Mouse (Mus musculus) embryonic facial prominence, embryonic 15.5 days (tissue): ENCODE measurements around the gene Sdc1. TPM values are rescaled to one million over a fixed set of nuclear protein-coding genes. Genes with fewer than 3 reads are reported as not detected.

Source experiments
- ATAC-seq: fragments of 200-750 bp; cut with Nextera tagmentation; 2 replicates; pipeline ENCODE4 v1.8.0; 2017; ENCODE audit warnings: low read depth, moderate TSS enrichment; ENCODE audit not compliant: insufficient number of reproducible peaks, low FRiP score, low TSS enrichment
- H3K27ac ChIP-seq: fragments of 300-500 bp; sonication (generic); replicated peaks from 2 replicates; pipeline ENCODE4 v1.5.1; 2015; ENCODE audit warnings: mild to moderate bottlenecking, inconsistent platforms
- H3K27me3 ChIP-seq: fragments of 300-500 bp; sonication (generic); 2 replicates; pipeline ENCODE4 v1.6.1; 2015; ENCODE audit warnings: inconsistent platforms
- H3K36me3 ChIP-seq: fragments of 300-500 bp; sonication (generic); 2 replicates; pipeline ENCODE4 v1.6.1; 2015; ENCODE audit warnings: mild to moderate bottlenecking, inconsistent platforms
- H3K4me1 ChIP-seq: fragments of 300-500 bp; sonication (generic); 2 replicates; pipeline ENCODE4 v1.6.1; 2015; ENCODE audit warnings: inconsistent platforms
- H3K4me2 ChIP-seq: fragments of 300-500 bp; sonication (generic); replicated peaks from 2 replicates; pipeline ENCODE4 v1.6.1; 2015; ENCODE audit warnings: mild to moderate bottlenecking, inconsistent platforms
- H3K4me3 ChIP-seq: fragments of 300-500 bp; sonication (generic); replicated peaks from 2 replicates; pipeline ENCODE4 v1.5.1; 2015; ENCODE audit warnings: mild to moderate bottlenecking, inconsistent platforms
- H3K9ac ChIP-seq: fragments of 300-500 bp; sonication (generic); 2 replicates; pipeline ENCODE4 v1.6.1; 2015; ENCODE audit warnings: inconsistent platforms
- H3K9me3 ChIP-seq: fragments of 300-500 bp; sonication (generic); replicated peaks from 2 replicates; pipeline ENCODE4 v1.6.1; 2016; ENCODE audit warnings: inconsistent platforms
- WGBS: fragments of 180-500 bp; shearing (Covaris S2); methylation state at CpG from one replicate; pipeline ENCODE4 v1.1.7; 2015; 5-methylcytosine and 5-hydroxymethylcytosine counted together
- polyA plus RNA-seq: library from polyadenylated mRNA; unstranded; fragments of >200 nt; fragmentation: Nextera tagmentation; extraction: Ambion mirVana; gene quantifications from 2 replicates; pipeline ENCODE4 v1.2.1, GENCODE M21; 2015

The Sdc1 gene
- polyA plus RNA-seq, 1 experiment from 2014 or later, result 181 TPM

- 64% methylated on average over 7 of the region's 7 CpGs for WGBS
- Histone ChIP-seq H3K27me3 (no peaks in the 10 kb centered on the region), H3K9ac (no peak overlapping the region), H3K4me2 (no peak overlapping the region), H3K4me1 (peaks cover 11% of the 10 kb centered on the region), H3K9me3 (no peaks in the 10 kb centered on the region), H3K4me3 (no peak overlapping the region), H3K27ac (no peak overlapping the region), H3K36me3 (no peaks in the 10 kb centered on the region)
- peak; percentile 58; the same call in 1 of the 2 replicates for ATAC-seq
Observed at GRCm38 (mm10) chr12:8804934-8805722, 34.0 kb downstream of the Sdc1 start.

DNA sequence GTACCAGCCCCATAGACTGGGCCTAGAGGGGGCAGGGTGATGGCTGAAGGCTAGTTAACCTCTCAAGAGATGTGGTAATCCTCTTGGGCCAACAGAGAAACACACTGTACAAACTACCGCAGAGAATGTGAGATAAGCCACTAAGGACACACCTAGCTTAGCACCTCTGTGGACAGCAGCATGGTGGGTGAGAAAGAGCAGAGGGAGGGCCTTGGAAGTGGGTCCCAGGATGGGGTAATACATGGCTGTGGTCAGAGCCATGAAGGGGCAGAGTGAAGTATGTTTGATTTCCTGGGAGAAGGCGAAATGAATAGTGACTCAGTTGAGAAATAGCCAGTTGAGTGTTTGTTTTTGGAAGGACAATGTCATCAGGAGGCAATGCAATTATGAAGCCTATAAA is 38.0 kb downstream of the Sdc1 start:
- no peak overlapping the region for H3K9ac ChIP-seq
- H3K36me3 ChIP-seq, result no peaks in the 10 kb centered on the region
- no peak overlapping the region for H3K4me3 ChIP-seq
- WGBS, result 86% methylated on average over 2 of the region's 2 CpGs
- H3K4me2 ChIP-seq, result no peak overlapping the region
- H3K27me3 ChIP-seq, result no peaks in the 10 kb centered on the region
- H3K4me1 ChIP-seq, result peaks cover 16% of the 10 kb centered on the region
- H3K9me3 ChIP-seq, result no peaks in the 10 kb centered on the region
- no peak overlapping the region for H3K27ac ChIP-seq
- no peak for ATAC-seq

DNA sequence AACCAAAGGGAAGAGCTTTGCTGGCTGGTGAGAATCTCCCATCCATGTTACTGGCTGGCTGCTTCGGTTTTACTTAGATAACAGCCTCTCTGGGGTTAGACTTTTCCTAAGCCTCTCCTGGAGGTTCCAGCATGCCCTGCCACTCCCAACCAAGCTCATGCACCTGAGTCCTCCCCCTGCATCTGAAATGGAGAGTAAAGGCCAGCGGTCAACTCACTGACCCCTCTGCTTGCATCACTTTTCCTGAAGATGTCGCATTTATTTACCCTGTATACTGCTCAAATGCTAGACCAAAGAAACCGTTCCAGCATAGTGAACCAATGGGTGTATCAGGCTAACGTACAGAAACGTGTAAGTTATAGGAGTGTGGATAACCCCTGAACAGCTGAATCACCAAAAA is 38.5 kb downstream of the Sdc1 start:
- H3K9me3 ChIP-seq, result no peaks in the 10 kb centered on the region
- no peaks in the 10 kb centered on the region for H3K27me3 ChIP-seq
- H3K9ac ChIP-seq, result no peak overlapping the region
- WGBS, result 87% methylated on average over 6 of the region's 6 CpGs
- no peaks in the 10 kb centered on the region for H3K36me3 ChIP-seq
- H3K27ac ChIP-seq, result no peak overlapping the region
- no peak overlapping the region for H3K4me3 ChIP-seq
- no peak for ATAC-seq
- no peak overlapping the region for H3K4me2 ChIP-seq
- peaks cover 13% of the 10 kb centered on the region for H3K4me1 ChIP-seq

GRCm38 (mm10) chr12:8810966-8811365 is 39.8 kb downstream of the Sdc1 start:
- Histone ChIP-seq H3K27ac (peak overlapping the region; percentile 63), H3K4me3 (no peak overlapping the region), H3K36me3 (no peaks in the 10 kb centered on the region), H3K9ac (no peak overlapping the region), H3K4me2 (no peak overlapping the region), H3K4me1 (peaks cover 10% of the 10 kb centered on the region), H3K9me3 (no peaks in the 10 kb centered on the region), H3K27me3 (no peaks in the 10 kb centered on the region)
- 50% methylated on average over 2 of the region's 2 CpGs for WGBS
- 0 out of 2 replicates have a peak, but pooled peaks have one; percentile 16 for ATAC-seq

DNA sequence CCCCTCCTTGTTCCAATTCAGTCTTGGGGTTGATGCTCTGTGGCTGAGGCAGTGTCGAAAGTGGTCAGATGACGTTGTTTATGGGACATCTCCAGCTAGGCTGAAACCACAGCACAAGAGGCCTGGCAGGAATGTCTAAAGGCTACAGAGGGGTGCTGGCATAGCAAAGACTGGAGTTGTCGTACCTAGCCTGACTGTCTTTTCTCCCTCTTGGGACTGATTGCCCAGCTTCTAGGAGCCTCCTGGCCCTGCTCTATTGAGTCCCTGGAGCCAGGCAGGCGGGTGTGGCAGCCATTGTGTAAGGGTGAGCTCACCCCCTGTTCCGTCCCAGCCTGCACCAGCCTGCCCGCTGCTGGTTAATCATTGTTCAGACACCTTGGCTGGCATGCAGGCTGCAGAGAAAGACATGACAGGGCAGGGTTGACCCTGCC is 40.3 kb downstream of the Sdc1 start:
- ATAC-seq, result 0 out of 2 replicates have a peak, but pooled peaks have one; percentile 24
- 71% methylated on average over 6 of the region's 6 CpGs for WGBS
- Histone ChIP-seq H3K9me3 (no peaks in the 10 kb centered on the region), H3K4me1 (peaks cover 10% of the 10 kb centered on the region), H3K27ac (peak overlapping the region; percentile 63), H3K27me3 (no peaks in the 10 kb centered on the region), H3K9ac (no peak overlapping the region), H3K4me2 (no peak overlapping the region), H3K4me3 (no peak overlapping the region), H3K36me3 (no peaks in the 10 kb centered on the region)

- H3K4me1 ChIP-seq, result peaks cover 10% of the 10 kb centered on the region
- no peak overlapping the region for H3K4me3 ChIP-seq
- H3K27ac ChIP-seq, result peak overlapping the region; percentile 63
- no peak for ATAC-seq
- H3K9me3 ChIP-seq, result no peaks in the 10 kb centered on the region
- 66% methylated on average over 5 of the region's 5 CpGs for WGBS
- no peak overlapping the region for H3K9ac ChIP-seq
- H3K27me3 ChIP-seq, result no peaks in the 10 kb centered on the region
- H3K36me3 ChIP-seq, result no peaks in the 10 kb centered on the region
- no peak overlapping the region for H3K4me2 ChIP-seq
Observed at GRCm38 (mm10) chr12:8811894-8812560, 40.9 kb downstream of the Sdc1 start.

- H3K9me3 ChIP-seq, result no peaks in the 10 kb centered on the region
- no peak overlapping the region for H3K9ac ChIP-seq
- H3K4me2 ChIP-seq, result no peak overlapping the region
- H3K36me3 ChIP-seq, result no peaks in the 10 kb centered on the region
- no peaks in the 10 kb centered on the region for H3K27me3 ChIP-seq
- H3K4me1 ChIP-seq, result peaks cover 7% of the 10 kb centered on the region; the same call in 1 of the 2 replicates
- ATAC-seq, result peak; percentile 75
- no peak overlapping the region for H3K4me3 ChIP-seq
- WGBS, result 23% methylated on average over 13 of the region's 13 CpGs
- H3K27ac ChIP-seq, result no peak overlapping the region
Observed at GRCm38 (mm10) chr12:8817467-8818232, 46.5 kb downstream of the Sdc1 start.

- Histone ChIP-seq H3K4me2 (no peak overlapping the region), H3K9ac (no peak overlapping the region), H3K9me3 (no peaks in the 10 kb centered on the region), H3K36me3 (no peaks in the 10 kb centered on the region), H3K27ac (no peak overlapping the region), H3K27me3 (no peaks in the 10 kb centered on the region), H3K4me1 (peaks cover 7% of the 10 kb centered on the region; the same call in 1 of the 2 replicates), H3K4me3 (no peak overlapping the region)
- ATAC-seq, result no peak
- WGBS, result 41% methylated on average over 3 of the region's 3 CpGs
Observed at GRCm38 (mm10) chr12:8818233-8818672, 47.1 kb downstream of the Sdc1 start.

DNA sequence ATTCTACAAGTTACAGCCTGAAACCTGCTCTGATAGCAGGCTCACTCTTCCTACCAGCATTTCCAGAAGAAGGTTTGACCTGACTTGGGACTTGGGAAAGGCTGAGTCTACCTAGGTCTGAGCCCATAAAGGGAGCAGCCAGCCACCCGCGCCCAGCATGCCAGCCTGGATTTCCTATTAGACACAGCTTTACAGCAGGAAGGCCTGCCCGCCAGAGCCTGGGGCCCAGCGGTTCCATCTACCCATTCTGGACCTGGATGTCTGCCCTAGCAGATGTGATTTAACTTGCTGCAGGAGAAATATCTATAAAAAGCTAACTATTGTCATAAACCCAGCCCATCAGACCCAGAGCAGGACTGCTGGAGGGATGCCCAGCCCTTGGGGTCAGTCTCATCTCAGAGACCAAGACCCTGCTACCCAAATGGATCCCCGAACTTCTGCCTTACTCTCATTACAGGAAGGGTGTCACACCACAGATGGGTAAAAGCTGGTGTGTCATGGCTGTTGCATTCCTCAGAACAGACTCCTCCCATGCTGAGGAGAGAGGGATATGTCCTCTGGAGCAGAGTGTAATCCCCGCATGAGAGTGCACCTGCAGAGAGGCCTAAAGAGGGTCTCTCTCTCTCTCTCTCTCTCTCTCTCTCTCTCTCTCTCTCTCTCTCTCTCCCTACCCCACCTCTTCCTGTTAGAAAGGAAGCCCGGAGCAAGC is 54.0 kb downstream of the Sdc1 start:
- Histone ChIP-seq H3K4me1 (peaks cover 8% of the 10 kb centered on the region; the same call in 1 of the 2 replicates), H3K9ac (no peak overlapping the region), H3K4me2 (no peak overlapping the region), H3K9me3 (no peaks in the 10 kb centered on the region), H3K27me3 (no peaks in the 10 kb centered on the region), H3K36me3 (no peaks in the 10 kb centered on the region), H3K27ac (peak overlapping the region; percentile 30; the same call in 1 of the 2 replicates), H3K4me3 (no peak overlapping the region)
- 49% methylated on average over 7 of the region's 7 CpGs for WGBS
- no peak; the same call in 1 of the 2 replicates for ATAC-seq

GRCm38 (mm10) chr12:8827014-8827715 is 56.0 kb downstream of the Sdc1 start:
- no peak; the same call in 1 of the 2 replicates for ATAC-seq
- Histone ChIP-seq H3K9ac (no peak overlapping the region), H3K4me2 (no peak overlapping the region), H3K36me3 (no peaks in the 10 kb centered on the region), H3K27ac (no peak overlapping the region), H3K27me3 (no peaks in the 10 kb centered on the region), H3K9me3 (no peaks in the 10 kb centered on the region), H3K4me1 (peaks cover 8% of the 10 kb centered on the region; the same call in 1 of the 2 replicates), H3K4me3 (no peak overlapping the region)
- whole genome bisulfite sequencing, result 88% methylated on average over 9 of the region's 9 CpGs
